Comparison of ENCODE assay signal across 8 mouse cellular contexts in genomic region chr6:47191277-47191800, GRCm38 (mm10).
DNase-seq lines count a peak whose midpoint lies in the region; ATAC-seq and TF ChIP-seq lines count a peak whose summit lies in the region.

No protein-coding gene starts in this region.

- no peak overlapping the region for H3K4me3 ChIP-seq in forebrain, embryonic 11.5 days (ENCODE audit: low read depth, low read length)
- H3K4me3 ChIP-seq in forebrain, embryonic 16.5 days (replicated peaks; ENCODE audit: low read length): no peak overlapping the region
- peak overlapping the region; percentile 50 for H3K4me3 ChIP-seq in ES-Bruce4 (ENCODE audit: low read depth, low read length)
- peak overlapping the region; percentile 37 for H3K4me3 ChIP-seq in heart, embryonic 11.5 days (ENCODE audit: low read depth, low read length)
- peak overlapping the region; percentile 15; the same call in 1 of the 2 replicates for H3K4me3 ChIP-seq in layer of hippocampus, adult 2 months
- H3K4me3 ChIP-seq in lung, postnatal 0 days (ENCODE audit: low read depth, low read length): no peak overlapping the region

- H3K36me3 ChIP-seq in forebrain, embryonic 11.5 days (ENCODE audit: control insufficient read depth, insufficient read depth, low read length): no peaks in the 10 kb centered on the region
- H3K36me3 ChIP-seq in forebrain, embryonic 16.5 days (ENCODE audit: control insufficient read depth, insufficient read depth): no peaks in the 10 kb centered on the region
- H3K36me3 ChIP-seq in ES-Bruce4 (ENCODE audit: control insufficient read depth, insufficient read depth, low read length, poor library complexity, severe bottlenecking): no peaks in the 10 kb centered on the region
- no peaks in the 10 kb centered on the region for H3K36me3 ChIP-seq in heart, embryonic 11.5 days (ENCODE audit: control insufficient read depth, insufficient read depth, low read length)
- no peaks in the 10 kb centered on the region for H3K36me3 ChIP-seq in lung, postnatal 0 days (ENCODE audit: insufficient read depth, low read length)

- peaks cover 2% of the 10 kb centered on the region; the same call in 1 of the 2 replicates for H3K4me1 ChIP-seq in forebrain, embryonic 11.5 days (replicated peaks; ENCODE audit: control insufficient read depth, insufficient read depth, low read length)
- H3K4me1 ChIP-seq in forebrain, embryonic 16.5 days (replicated peaks; ENCODE audit: control insufficient read depth, insufficient read depth, low read length): no peaks in the 10 kb centered on the region
- no peaks in the 10 kb centered on the region for H3K4me1 ChIP-seq in ES-Bruce4 (ENCODE audit: control insufficient read depth, insufficient read depth, low read length)
- H3K4me1 ChIP-seq in heart, embryonic 11.5 days (ENCODE audit: control insufficient read depth, insufficient read depth, low read length): peaks cover 3% of the 10 kb centered on the region; the same call in 1 of the 2 replicates
- H3K4me1 ChIP-seq in lung, postnatal 0 days (ENCODE audit: insufficient read depth, low read depth, low read length): no peaks in the 10 kb centered on the region

- no peak for TF ChIP-seq EP300 in ES-Bruce4 (IDR thresholded peaks at IDR 0.05; ENCODE audit: insufficient read depth, low read depth, low read length)
- no peak for TF ChIP-seq EP300 in lung, postnatal 0 days (IDR thresholded peaks at IDR 0.05)

- no peak overlapping the region for H3K4me2 ChIP-seq in forebrain, embryonic 11.5 days (ENCODE audit: low read depth, low read length, severe bottlenecking)
- no peak overlapping the region for H3K4me2 ChIP-seq in forebrain, embryonic 16.5 days (ENCODE audit: low read length)
- H3K4me2 ChIP-seq in heart, embryonic 11.5 days: peak overlapping the region; percentile 66
- peak overlapping the region; percentile 34; the same call in 1 of the 2 replicates for H3K4me2 ChIP-seq in lung, postnatal 0 days (replicated peaks; ENCODE audit: low read depth, low read length)

- TF ChIP-seq POLR2A in ES-Bruce4 (IDR thresholded peaks at IDR 0.05; ENCODE audit: insufficient read depth, low read length): no peak

- ATAC-seq in forebrain, embryonic 11.5 days (replicated peaks; ENCODE audit: low FRiP score): no peak
- no peak for ATAC-seq in forebrain, embryonic 16.5 days
- ATAC-seq in heart, embryonic 11.5 days (replicated peaks; ENCODE audit: insufficient number of reproducible peaks, low FRiP score, low TSS enrichment): no peak
- no peak for ATAC-seq in lung, postnatal 0 days

- DNase-seq in forebrain, embryonic 11.5 days (ENCODE audit: low spot score): peak; percentile 66
- peak; percentile 70 to 71 for DNase-seq in cerebellum, postnatal 10 days
- peak; percentile 18 to 66 for DNase-seq in layer of hippocampus, adult 2 months (ENCODE audit: low spot score in 2 of 2)
- peak; percentile 77 for DNase-seq in lung, postnatal 0 days (ENCODE audit: low spot score)
- peak; percentile 33 to 71 for DNase-seq in spleen, postnatal 4 days (ENCODE audit: low spot score in 2 of 2)

- no peak overlapping the region for H3K9ac ChIP-seq in forebrain, embryonic 11.5 days (ENCODE audit: low read length)
- no peak overlapping the region for H3K9ac ChIP-seq in forebrain, embryonic 16.5 days (replicated peaks; ENCODE audit: low read depth, low read length)
- H3K9ac ChIP-seq in ES-Bruce4 (ENCODE audit: low read depth, poor library complexity, severe bottlenecking): peak overlapping the region; percentile 77
- H3K9ac ChIP-seq in heart, embryonic 11.5 days (ENCODE audit: low read depth, low read length): 0 out of 2 replicates have a peak overlapping the region, but pooled peaks have one; percentile 22
- H3K9ac ChIP-seq in lung, postnatal 0 days (replicated peaks; ENCODE audit: low read depth): no peak overlapping the region

- no peak for TF ChIP-seq CTCF in ES-Bruce4 (IDR thresholded peaks at IDR 0.05; ENCODE audit: low read depth, low read length)
- TF ChIP-seq CTCF in layer of hippocampus, adult 2 months (conservative IDR thresholded peaks at IDR 0.05): peak; percentile 94
- peak; percentile 80 for TF ChIP-seq CTCF in lung, postnatal 0 days (IDR thresholded peaks at IDR 0.05)

- H3K27ac ChIP-seq in forebrain, embryonic 11.5 days (ENCODE audit: low read depth, low read length): no peak overlapping the region
- H3K27ac ChIP-seq in forebrain, embryonic 16.5 days (ENCODE audit: low read length): no peak overlapping the region
- no peak overlapping the region for H3K27ac ChIP-seq in ES-Bruce4 (ENCODE audit: insufficient read depth, low read length)
- 0 out of 2 replicates have a peak overlapping the region, but pooled peaks have one; percentile 10 for H3K27ac ChIP-seq in heart, embryonic 11.5 days (ENCODE audit: low read depth, low read length)
- H3K27ac ChIP-seq in layer of hippocampus, adult 2 months: no peak overlapping the region
- H3K27ac ChIP-seq in lung, postnatal 0 days (ENCODE audit: low read length): no peak overlapping the region

- no peaks in the 10 kb centered on the region for H3K9me3 ChIP-seq in forebrain, embryonic 11.5 days (ENCODE audit: control insufficient read depth, low read length)
- no peaks in the 10 kb centered on the region for H3K9me3 ChIP-seq in forebrain, embryonic 16.5 days (ENCODE audit: control insufficient read depth, low read length)
- H3K9me3 ChIP-seq in ES-Bruce4 (replicated peaks; ENCODE audit: control insufficient read depth, insufficient read depth, low read length, poor library complexity, severe bottlenecking): no peaks in the 10 kb centered on the region
- H3K9me3 ChIP-seq in heart, embryonic 11.5 days (replicated peaks; ENCODE audit: control insufficient read depth, low read length): no peaks in the 10 kb centered on the region
- H3K9me3 ChIP-seq in lung, postnatal 0 days (ENCODE audit: low read length): no peaks in the 10 kb centered on the region

- H3K27me3 ChIP-seq in forebrain, embryonic 11.5 days (ENCODE audit: control insufficient read depth, insufficient read depth, low read length): no peaks in the 10 kb centered on the region
- H3K27me3 ChIP-seq in forebrain, embryonic 16.5 days (replicated peaks; ENCODE audit: control insufficient read depth, insufficient read depth, low read length): no peaks in the 10 kb centered on the region
- H3K27me3 ChIP-seq in ES-Bruce4 (ENCODE audit: control insufficient read depth, insufficient read depth, low read length, poor library complexity, severe bottlenecking): no peaks in the 10 kb centered on the region
- H3K27me3 ChIP-seq in heart, embryonic 11.5 days (ENCODE audit: control insufficient read depth, insufficient read depth, low read length): no peaks in the 10 kb centered on the region
- no peaks in the 10 kb centered on the region; the same call in 1 of the 2 replicates for H3K27me3 ChIP-seq in lung, postnatal 0 days (replicated peaks; ENCODE audit: insufficient read depth, low read length)

- 20% methylated on average over 7 of the region's 7 CpGs for WGBS in forebrain, embryonic 11.5 days
- 13% methylated on average over 7 of the region's 7 CpGs for WGBS in forebrain, embryonic 16.5 days
- 15% methylated on average over 7 of the region's 7 CpGs for WGBS in heart, embryonic 11.5 days (ENCODE audit: insufficient replicate concordance)
- 15% methylated on average over 7 of the region's 7 CpGs for WGBS in lung, postnatal 0 days

Comparison
In these comparisons a context has a peak if more than half of its experiments do, and no peak if none do; other contexts are left out.
1. H3K4me2 ChIP-seq: peak in heart, embryonic 11.5 days (single experiment) and lung, postnatal 0 days (single experiment); none in forebrain, embryonic 11.5 days (single experiment) and forebrain, embryonic 16.5 days (single experiment).
2. H3K4me3 ChIP-seq: peak in ES-Bruce4 (single experiment), heart, embryonic 11.5 days (single experiment) and layer of hippocampus, adult 2 months (single experiment); none in forebrain, embryonic 11.5 days (single experiment), forebrain, embryonic 16.5 days (single experiment) and lung, postnatal 0 days (single experiment).
3. H3K9ac ChIP-seq: peak in ES-Bruce4 (single experiment) and heart, embryonic 11.5 days (single experiment); none in forebrain, embryonic 11.5 days (single experiment), forebrain, embryonic 16.5 days (single experiment) and lung, postnatal 0 days (single experiment).
4. Peak in every context shown above with its lines, with median percentiles within 50 percentile points of each other: DNase-seq.